Mouse (Mus musculus): ENCODE measurements around the gene Cacna1c. TPM values are rescaled to one million over a fixed set of nuclear protein-coding genes. Genes with fewer than 3 reads are reported as not detected.

Cacna1c gene
- polyA plus RNA-seq, 1 experiment from 2014 or later = 6.4 TPM

GRCm38 (mm10) chr6:118870241-118870841 lies 325.9 kb downstream of the Cacna1c start:
- 0 out of 2 replicates have a peak, but pooled peaks cover 7% of the 10 kb centered on the region for H3K4me1 ChIP-seq
- H3K4me3 ChIP-seq = no peak overlapping the region
- WGBS = 60% methylated on average over 7 of the region's 7 CpGs
- H3K36me3 ChIP-seq = no peaks in the 10 kb centered on the region
- no peak overlapping the region for H3K27ac ChIP-seq (replicated peaks)
- H3K4me2 ChIP-seq (replicated peaks) = no peak overlapping the region
- no peaks in the 10 kb centered on the region for H3K9me3 ChIP-seq
- no peaks in the 10 kb centered on the region for H3K27me3 ChIP-seq
- no peak overlapping the region for H3K9ac ChIP-seq (replicated peaks)
- 0 out of 2 replicates have a peak, but pooled peaks have one; percentile 26 for ATAC-seq (replicated peaks)

DNA sequence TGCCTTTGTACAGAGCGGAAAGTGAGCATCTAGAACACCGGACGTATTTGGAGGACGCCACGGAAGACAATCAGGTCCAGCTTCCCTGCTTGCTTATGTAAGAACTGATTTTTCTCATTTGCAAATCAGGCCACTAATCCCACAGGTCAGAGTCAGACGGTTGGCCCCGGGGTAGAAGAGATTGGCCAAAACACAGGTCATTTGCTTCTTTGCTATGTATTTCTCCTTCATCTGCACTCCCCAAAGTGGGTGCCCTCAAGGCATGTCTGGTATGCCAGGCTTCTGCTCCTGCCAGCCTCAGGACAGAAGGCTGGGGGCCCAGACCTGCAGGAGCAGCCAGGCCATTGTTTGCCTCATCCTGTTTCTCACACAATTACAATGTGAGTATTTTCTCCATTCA lies 328.8 kb downstream of the Cacna1c start:
- H3K36me3 ChIP-seq = no peaks in the 10 kb centered on the region
- 0 out of 2 replicates have a peak, but pooled peaks cover 7% of the 10 kb centered on the region for H3K4me1 ChIP-seq
- 83% methylated on average over 7 of the region's 7 CpGs for WGBS
- no peak overlapping the region for H3K4me2 ChIP-seq (replicated peaks)
- no peak overlapping the region for H3K27ac ChIP-seq (replicated peaks)
- H3K9ac ChIP-seq (replicated peaks) = no peak overlapping the region
- no peak overlapping the region for H3K4me3 ChIP-seq
- no peaks in the 10 kb centered on the region for H3K9me3 ChIP-seq
- ATAC-seq (replicated peaks) = no peak
- no peaks in the 10 kb centered on the region for H3K27me3 ChIP-seq

GRCm38 (mm10) chr6:118866889-118867288 lies 329.3 kb downstream of the Cacna1c start:
- Histone ChIP-seq H3K27ac (replicated peaks) (no peak overlapping the region), H3K9ac (replicated peaks) (no peak overlapping the region), H3K9me3 (no peaks in the 10 kb centered on the region), H3K4me2 (replicated peaks) (no peak overlapping the region), H3K36me3 (no peaks in the 10 kb centered on the region), H3K4me1 (0 out of 2 replicates have a peak, but pooled peaks cover 7% of the 10 kb centered on the region), H3K4me3 (no peak overlapping the region), H3K27me3 (no peaks in the 10 kb centered on the region)
- ATAC-seq (replicated peaks) = no peak
- 73% methylated on average over 3 of the region's 3 CpGs for WGBS

DNA sequence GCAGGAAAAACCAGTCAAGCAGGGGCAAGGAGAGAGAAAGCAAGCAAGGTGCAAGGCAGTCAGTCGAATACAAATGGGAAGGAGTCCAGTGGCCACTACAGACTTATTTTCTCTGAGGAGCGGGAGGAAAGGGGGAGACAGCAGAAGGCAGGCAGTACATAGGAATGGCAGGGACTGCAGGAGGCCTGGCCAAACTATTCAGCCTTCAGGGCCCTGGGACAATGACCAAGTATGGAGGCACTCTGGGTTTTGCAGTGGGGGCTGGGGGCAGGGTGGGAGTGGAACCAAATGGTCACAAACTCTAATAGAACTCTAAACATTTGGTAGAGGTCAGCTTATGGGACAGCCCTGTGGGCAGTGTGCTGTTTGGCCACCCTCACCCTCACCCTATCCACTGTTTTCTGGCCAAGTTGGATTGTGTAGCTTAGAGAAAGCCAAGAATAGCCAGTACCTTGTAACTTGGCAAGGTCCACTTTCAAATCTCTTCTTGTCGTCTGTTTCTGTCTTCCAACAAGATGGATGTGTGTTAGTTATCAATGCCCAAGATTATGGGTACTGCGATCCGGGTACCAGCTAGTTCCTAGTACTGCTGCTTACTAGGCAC lies 330.3 kb downstream of the Cacna1c start:
- no peak overlapping the region for H3K4me2 ChIP-seq (replicated peaks)
- no peaks in the 10 kb centered on the region for H3K27me3 ChIP-seq
- no peak overlapping the region for H3K4me3 ChIP-seq
- H3K27ac ChIP-seq (replicated peaks) = no peak overlapping the region
- 0 out of 2 replicates have a peak, but pooled peaks cover 7% of the 10 kb centered on the region for H3K4me1 ChIP-seq
- no peaks in the 10 kb centered on the region for H3K36me3 ChIP-seq
- H3K9me3 ChIP-seq = no peaks in the 10 kb centered on the region
- no peak for ATAC-seq (replicated peaks)
- H3K9ac ChIP-seq (replicated peaks) = no peak overlapping the region
- 89% methylated on average over 5 of the region's 5 CpGs for WGBS

DNA sequence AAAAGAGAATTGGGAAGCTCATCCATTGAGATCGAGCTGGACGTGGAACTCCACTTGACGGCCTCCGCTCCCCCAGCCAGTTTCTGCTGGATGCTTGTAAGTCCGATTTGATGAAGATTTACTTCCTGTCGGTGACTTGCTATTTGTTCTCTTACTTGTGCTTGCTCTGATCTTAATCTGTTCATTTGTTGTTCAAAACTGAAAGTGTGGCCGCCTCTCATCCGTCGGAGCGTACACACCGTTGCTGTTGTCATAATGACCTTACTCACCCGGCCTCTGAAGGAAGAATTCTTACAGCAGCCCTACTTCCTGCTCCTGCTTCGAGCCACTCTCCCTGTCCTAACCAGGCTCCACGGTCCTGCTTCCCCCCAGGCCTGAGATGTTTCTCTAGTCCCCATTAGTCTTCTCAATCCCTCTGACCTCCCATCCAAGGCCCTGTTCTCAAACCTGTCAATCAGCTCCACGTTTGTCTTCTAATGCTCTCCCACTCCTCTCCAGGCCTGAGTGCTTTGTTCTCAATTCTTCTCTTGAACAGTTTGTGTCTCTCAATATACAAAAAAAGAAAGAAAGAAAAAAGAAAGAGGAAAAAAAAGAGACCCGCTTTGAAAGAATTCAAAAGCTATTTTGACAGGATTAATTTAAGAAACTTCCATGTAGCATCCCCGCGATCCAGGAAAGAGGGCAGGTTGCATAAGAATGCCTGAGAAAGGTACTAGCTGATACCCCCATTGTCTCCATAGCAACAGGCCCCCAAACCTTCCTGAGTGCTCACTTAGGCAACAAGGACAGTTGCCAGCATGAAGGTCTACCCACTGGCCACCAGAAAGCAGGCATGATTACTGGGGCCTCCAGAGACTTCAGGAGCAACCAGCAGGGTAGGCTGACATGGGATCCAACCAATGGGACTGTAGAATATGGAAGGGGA lies 331.3 kb downstream of the Cacna1c start:
- 65% methylated on average over 18 of the region's 18 CpGs for WGBS
- Histone ChIP-seq H3K27ac (replicated peaks) (no peak overlapping the region), H3K36me3 (no peaks in the 10 kb centered on the region), H3K4me2 (replicated peaks) (no peak overlapping the region), H3K9ac (replicated peaks) (no peak overlapping the region), H3K4me3 (no peak overlapping the region), H3K4me1 (0 out of 2 replicates have a peak, but pooled peaks cover 4% of the 10 kb centered on the region), H3K9me3 (no peaks in the 10 kb centered on the region), H3K27me3 (no peaks in the 10 kb centered on the region)
- ATAC-seq (replicated peaks) = no peak

DNA sequence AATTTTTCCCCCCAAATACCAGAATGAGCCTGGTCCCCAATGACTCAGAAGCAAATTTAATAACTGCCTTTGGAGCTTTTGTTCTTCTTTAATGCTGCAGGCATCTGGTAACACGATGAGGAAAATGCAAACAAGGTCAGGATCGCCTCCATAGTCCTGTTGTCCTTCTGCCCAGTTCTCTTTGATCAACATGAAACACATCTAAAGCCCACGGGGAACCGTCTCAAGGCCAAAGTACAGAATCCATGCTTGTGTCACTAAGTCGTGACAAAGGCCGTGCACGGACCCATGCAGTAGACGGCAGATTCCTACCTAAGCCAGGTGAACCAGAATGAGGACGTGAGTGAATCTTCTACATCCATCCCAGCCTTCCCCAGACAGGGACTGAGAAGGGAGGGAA lies 333.5 kb downstream of the Cacna1c start:
- no peaks in the 10 kb centered on the region for H3K27me3 ChIP-seq
- no peak overlapping the region for H3K4me3 ChIP-seq
- no peak overlapping the region for H3K4me2 ChIP-seq (replicated peaks)
- ATAC-seq (replicated peaks) = no peak
- H3K9me3 ChIP-seq = no peaks in the 10 kb centered on the region
- no peaks in the 10 kb centered on the region for H3K36me3 ChIP-seq
- no peak overlapping the region for H3K9ac ChIP-seq (replicated peaks)
- 0 out of 2 replicates have a peak, but pooled peaks cover 4% of the 10 kb centered on the region for H3K4me1 ChIP-seq
- WGBS = 91% methylated on average over 9 of the region's 9 CpGs
- H3K27ac ChIP-seq (replicated peaks) = no peak overlapping the region

GRCm38 (mm10) chr6:118862091-118862490 lies 334.1 kb downstream of the Cacna1c start:
- no peak overlapping the region for H3K4me2 ChIP-seq (replicated peaks)
- no peak overlapping the region for H3K9ac ChIP-seq (replicated peaks)
- no peak overlapping the region for H3K27ac ChIP-seq (replicated peaks)
- no peaks in the 10 kb centered on the region for H3K9me3 ChIP-seq
- ATAC-seq (replicated peaks) = no peak
- no peaks in the 10 kb centered on the region for H3K27me3 ChIP-seq
- no peaks in the 10 kb centered on the region for H3K4me1 ChIP-seq
- no peaks in the 10 kb centered on the region for H3K36me3 ChIP-seq
- no peak overlapping the region for H3K4me3 ChIP-seq
- 66% methylated on average over 5 of the region's 5 CpGs for WGBS

DNA sequence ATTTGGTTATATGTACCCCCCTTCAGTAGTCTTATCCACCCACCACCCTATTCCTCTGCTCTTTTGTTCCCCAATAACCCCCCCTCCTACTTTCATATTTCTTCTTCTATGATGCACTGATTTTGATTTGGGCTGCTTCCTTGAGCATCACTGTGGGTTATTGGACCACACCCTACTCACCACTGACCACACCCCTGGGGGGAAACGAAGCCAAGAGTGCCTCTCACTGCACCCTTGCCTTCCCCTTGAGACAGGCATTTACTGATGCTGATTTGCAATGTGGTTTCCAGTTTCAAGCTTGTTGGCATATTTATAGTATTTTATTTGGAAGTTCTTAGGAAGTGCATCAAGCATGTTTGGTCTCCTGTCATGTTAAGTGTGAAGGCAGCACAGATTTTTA lies 337.8 kb downstream of the Cacna1c start:
- Histone ChIP-seq H3K4me1 (no peaks in the 10 kb centered on the region), H3K4me3 (no peak overlapping the region), H3K4me2 (replicated peaks) (no peak overlapping the region), H3K9me3 (no peaks in the 10 kb centered on the region), H3K9ac (replicated peaks) (no peak overlapping the region), H3K27ac (replicated peaks) (no peak overlapping the region), H3K36me3 (no peaks in the 10 kb centered on the region), H3K27me3 (no peaks in the 10 kb centered on the region)
- no peak for ATAC-seq (replicated peaks)
- 68% methylated on average over 1 of the region's 1 CpGs for WGBS

- no peak for ATAC-seq (replicated peaks)
- H3K4me2 ChIP-seq (replicated peaks) = no peak overlapping the region
- no peaks in the 10 kb centered on the region for H3K9me3 ChIP-seq
- H3K36me3 ChIP-seq = no peaks in the 10 kb centered on the region
- no peak overlapping the region for H3K27ac ChIP-seq (replicated peaks)
- no peak overlapping the region for H3K9ac ChIP-seq (replicated peaks)
- no peak overlapping the region for H3K4me3 ChIP-seq
- H3K4me1 ChIP-seq = peaks cover 11% of the 10 kb centered on the region; the same call in 1 of the 2 replicates
- H3K27me3 ChIP-seq = no peaks in the 10 kb centered on the region
- 69% methylated on average over 6 of the region's 6 CpGs for WGBS
Observed at GRCm38 (mm10) chr6:118852131-118852530, 344.1 kb downstream of the Cacna1c start.

DNA sequence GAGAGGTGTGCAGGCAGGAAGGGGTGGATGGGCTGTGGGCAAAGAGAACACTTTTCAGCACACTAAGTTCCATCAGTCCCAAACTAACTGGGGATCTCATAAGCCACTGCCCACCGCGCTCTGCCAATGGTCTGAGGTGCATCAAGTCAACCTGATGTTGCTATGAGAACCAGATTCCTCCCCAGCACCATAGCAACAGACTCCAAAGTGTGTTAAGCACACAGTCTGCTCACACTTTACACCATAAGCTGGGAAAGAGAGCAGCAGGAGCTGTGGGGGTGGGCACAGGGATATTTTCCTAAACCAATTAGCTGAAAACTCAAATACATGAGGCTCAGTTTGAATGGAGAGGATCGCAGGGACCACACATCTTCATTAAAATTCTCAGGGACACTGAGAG lies 345.1 kb downstream of the Cacna1c start:
- no peak overlapping the region for H3K9ac ChIP-seq (replicated peaks)
- no peak overlapping the region for H3K4me2 ChIP-seq (replicated peaks)
- ATAC-seq (replicated peaks) = peak; percentile 39; the same call in 1 of the 2 replicates
- no peaks in the 10 kb centered on the region for H3K9me3 ChIP-seq
- no peaks in the 10 kb centered on the region for H3K36me3 ChIP-seq
- H3K27me3 ChIP-seq = no peaks in the 10 kb centered on the region
- WGBS = 51% methylated on average over 3 of the region's 3 CpGs
- no peak overlapping the region for H3K27ac ChIP-seq (replicated peaks)
- no peak overlapping the region for H3K4me3 ChIP-seq
- peaks cover 21% of the 10 kb centered on the region for H3K4me1 ChIP-seq

DNA sequence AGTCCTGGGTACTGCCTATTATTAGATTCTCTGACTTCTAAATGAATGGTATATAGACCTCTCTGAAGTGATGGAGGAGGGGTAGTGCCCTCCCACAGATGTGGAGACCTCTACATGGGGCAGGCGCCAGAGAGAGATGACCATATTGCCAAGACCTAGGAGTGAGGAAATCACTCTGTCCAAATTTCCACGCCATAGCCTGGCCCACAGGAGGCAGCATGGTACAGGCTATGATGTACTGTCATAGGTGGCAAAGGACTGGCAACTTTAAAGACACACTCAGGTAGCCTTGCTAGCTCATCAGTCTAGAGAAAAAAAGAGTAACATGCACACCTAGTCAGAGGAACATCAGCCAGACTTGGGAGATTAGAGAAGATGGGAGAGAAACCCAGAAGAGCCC lies 347.6 kb downstream of the Cacna1c start:
- WGBS = 90% methylated on average over 2 of the region's 2 CpGs
- H3K4me3 ChIP-seq = no peak overlapping the region
- H3K36me3 ChIP-seq = no peaks in the 10 kb centered on the region
- H3K4me1 ChIP-seq = peaks cover 40% of the 10 kb centered on the region
- no peak for ATAC-seq (replicated peaks)
- no peaks in the 10 kb centered on the region for H3K27me3 ChIP-seq
- H3K9me3 ChIP-seq = no peaks in the 10 kb centered on the region
- H3K9ac ChIP-seq (replicated peaks) = no peak overlapping the region
- no peak overlapping the region for H3K27ac ChIP-seq (replicated peaks)
- no peak overlapping the region for H3K4me2 ChIP-seq (replicated peaks)

GRCm38 (mm10) chr6:118847751-118848150 lies 348.5 kb downstream of the Cacna1c start:
- H3K27ac ChIP-seq (replicated peaks) = no peak overlapping the region
- no peaks in the 10 kb centered on the region for H3K36me3 ChIP-seq
- no peaks in the 10 kb centered on the region for H3K9me3 ChIP-seq
- ATAC-seq (replicated peaks) = no peak
- H3K4me1 ChIP-seq = peaks cover 45% of the 10 kb centered on the region
- H3K4me2 ChIP-seq (replicated peaks) = no peak overlapping the region
- H3K27me3 ChIP-seq = no peaks in the 10 kb centered on the region
- no peak overlapping the region for H3K9ac ChIP-seq (replicated peaks)
- no peak overlapping the region for H3K4me3 ChIP-seq
- 89% methylated on average over 13 of the region's 13 CpGs for WGBS

Measured in forebrain, embryonic 15.5 days (tissue).